Mouse (Mus musculus) forelimb bud, embryonic 11.5 days (tissue): ENCODE results near the gene Adcyap1r1.

Experiments used
- DNase-seq: peaks from one replicate; pipeline ENCODE4 v3.0.0-alpha.2; 2012; ENCODE audit warnings: low read depth, low spot score

Adcyap1r1 gene

GRCm38 (mm10) chr6:55451771-55452371, at the start of gene Adcyap1r1:
Adcyap1r1 (plus strand) TSS chr6:55451978.
- peak; percentile 41 for DNase-seq

- no peak for DNase-seq
These were observed 49.6 kb upstream of the Adcyap1r1 start for GRCm38 (mm10) chr6:55402041-55402776.

- no peak for DNase-seq
These were observed 48.1 kb upstream of the Adcyap1r1 start for GRCm38 (mm10) chr6:55403411-55404309.

- DNase-seq: no peak
These were observed 47.3 kb upstream of the Adcyap1r1 start for GRCm38 (mm10) chr6:55404421-55404990.

GRCm38 (mm10) chr6:55407345-55407744, 44.4 kb upstream of the Adcyap1r1 start:
- no peak for DNase-seq

GRCm38 (mm10) chr6:55410119-55410775, 41.5 kb upstream of the Adcyap1r1 start:
- no peak for DNase-seq

GRCm38 (mm10) chr6:55410977-55411376, 40.8 kb upstream of the Adcyap1r1 start:
- no peak for DNase-seq

GRCm38 (mm10) chr6:55416202-55416601, 35.6 kb upstream of the Adcyap1r1 start:
- DNase-seq: no peak

GRCm38 (mm10) chr6:55418746-55419410, 32.9 kb upstream of the Adcyap1r1 start:
- no peak for DNase-seq

- no peak for DNase-seq
These were observed 31.4 kb upstream of the Adcyap1r1 start for GRCm38 (mm10) chr6:55420411-55420810.

- no peak for DNase-seq
These were observed 30.9 kb upstream of the Adcyap1r1 start for GRCm38 (mm10) chr6:55420869-55421361.

GRCm38 (mm10) chr6:55432121-55432520, 19.7 kb upstream of the Adcyap1r1 start:
- DNase-seq: no peak

- no peak for DNase-seq
These were observed 17.4 kb upstream of the Adcyap1r1 start for GRCm38 (mm10) chr6:55434360-55434759.

GRCm38 (mm10) chr6:55435266-55436159, 16.3 kb upstream of the Adcyap1r1 start:
- no peak for DNase-seq

- DNase-seq: no peak
These were observed 13.9 kb upstream of the Adcyap1r1 start for GRCm38 (mm10) chr6:55437919-55438318.

- no peak for DNase-seq
These were observed 12.9 kb upstream of the Adcyap1r1 start for GRCm38 (mm10) chr6:55438837-55439236.

- DNase-seq: no peak
These were observed 7.7 kb upstream of the Adcyap1r1 start for GRCm38 (mm10) chr6:55443927-55444688.

- DNase-seq: no peak
These were observed 7.1 kb upstream of the Adcyap1r1 start for GRCm38 (mm10) chr6:55444721-55445120.

- no peak for DNase-seq
These were observed 3.6 kb upstream of the Adcyap1r1 start for GRCm38 (mm10) chr6:55448199-55448598.
